Mouse (Mus musculus): Measurements from ENCODE around the gene 1700016D06Rik. TPM values are rescaled to one million over a fixed set of nuclear protein-coding genes. Genes with fewer than 3 reads are reported as not detected.
"Not testable (repeated sequence)": the region's sequence is repeated elsewhere in the genome, so short reads cannot be mapped to it uniquely, and the experiment has no call there.

Gene 1700016D06Rik
- polyA plus RNA-seq, 1 experiment from 2014 or later, result 0.22 TPM

DNA sequence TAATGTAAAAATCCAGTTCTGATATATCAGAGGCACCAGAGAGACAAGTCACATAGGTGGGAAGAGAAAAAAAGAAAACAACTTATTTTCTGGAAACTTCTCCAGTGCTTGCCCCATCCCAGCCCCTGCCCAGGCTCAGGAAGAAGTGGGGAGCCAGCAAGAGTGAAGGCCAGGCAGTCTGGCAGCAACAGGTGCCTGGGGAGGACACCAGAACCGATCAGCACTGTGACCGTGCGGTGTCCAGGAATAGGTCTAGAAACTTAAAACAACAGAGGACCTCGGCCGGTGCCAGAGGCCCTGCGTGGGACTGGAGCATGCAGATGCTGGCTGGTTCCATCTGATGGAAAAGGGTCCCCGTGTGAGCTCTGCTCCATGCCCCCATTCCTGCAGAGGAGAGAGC is 3.4 kb downstream of the 1700016D06Rik start:
- DNase-seq (ENCODE audit: low spot score), result no peak
- H3K4me3 ChIP-seq, result no peak overlapping the region
- H3K9me3 ChIP-seq, result no peaks in the 10 kb centered on the region
- peaks cover 7% of the 10 kb centered on the region for H3K4me1 ChIP-seq (replicated peaks)
- H3K36me3 ChIP-seq, result no peaks in the 10 kb centered on the region
- no peak overlapping the region for H3K27ac ChIP-seq
- peaks cover 7% of the 10 kb centered on the region; the same call in 1 of the 2 replicates for H3K27me3 ChIP-seq (ENCODE audit: insufficient read depth, poor library complexity, severe bottlenecking)
- 94% methylated on average over 7 of the region's 7 CpGs for WGBS

DNA sequence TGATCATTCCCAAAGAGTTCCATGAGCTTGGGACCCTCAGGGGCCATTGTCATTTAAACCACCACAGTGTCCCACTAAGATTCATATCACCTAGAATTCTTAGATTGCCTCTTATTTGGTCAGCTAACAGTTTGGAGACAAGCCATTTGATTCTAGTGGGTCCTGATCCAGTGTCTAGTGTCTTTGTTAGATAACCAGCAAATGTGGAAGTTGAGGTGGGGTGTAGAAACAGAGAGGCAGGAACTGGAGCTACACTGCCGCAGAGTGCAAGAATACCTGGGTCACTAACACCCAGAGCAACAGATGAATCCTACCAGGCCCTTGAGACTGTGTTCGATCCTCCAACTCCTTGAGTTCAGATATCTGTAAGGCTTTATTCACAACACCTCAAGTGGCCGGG is 4.7 kb downstream of the 1700016D06Rik start:
- no peak for DNase-seq (ENCODE audit: low spot score)
- no peak overlapping the region for H3K4me3 ChIP-seq
- WGBS, result 86% methylated on average over 3 of the region's 3 CpGs
- peaks cover 7% of the 10 kb centered on the region; the same call in 1 of the 2 replicates for H3K27me3 ChIP-seq (ENCODE audit: insufficient read depth, poor library complexity, severe bottlenecking)
- H3K36me3 ChIP-seq, result no peaks in the 10 kb centered on the region
- H3K27ac ChIP-seq, result no peak overlapping the region
- H3K4me1 ChIP-seq (replicated peaks), result peaks cover 7% of the 10 kb centered on the region
- H3K9me3 ChIP-seq, result no peaks in the 10 kb centered on the region

DNA sequence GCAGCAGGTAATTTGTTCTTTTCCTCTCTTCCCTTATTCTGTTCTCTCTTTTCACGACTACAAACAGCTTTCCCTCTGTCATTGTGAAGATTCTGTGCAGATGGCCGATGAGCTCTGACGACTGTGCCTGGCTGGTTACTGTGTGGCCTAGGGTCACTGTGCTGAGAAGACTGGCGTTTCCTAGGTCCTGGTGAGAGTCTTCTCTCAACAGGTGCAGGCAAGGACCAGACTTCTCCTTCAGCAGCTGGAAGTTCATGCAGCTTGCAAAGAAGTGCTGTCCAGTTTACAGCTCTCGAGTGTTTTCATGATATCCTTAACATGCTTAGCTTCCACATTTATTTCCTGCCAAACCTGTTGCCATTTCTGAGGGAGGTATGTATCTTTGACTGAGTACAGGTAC is 6.9 kb downstream of the 1700016D06Rik start:
- Histone ChIP-seq H3K27ac (no peak overlapping the region), H3K27me3 (ENCODE audit: insufficient read depth, poor library complexity, severe bottlenecking) (no peaks in the 10 kb centered on the region), H3K4me1 (replicated peaks) (no peaks in the 10 kb centered on the region), H3K4me3 (no peak overlapping the region), H3K36me3 (no peaks in the 10 kb centered on the region), H3K9me3 (no peaks in the 10 kb centered on the region)
- 79% methylated on average over 5 of the region's 5 CpGs for WGBS
- no peak for DNase-seq (ENCODE audit: low spot score)

GRCm38 (mm10) chr8:11692455-11692854 is 8.4 kb downstream of the 1700016D06Rik start:
- no peak for DNase-seq (ENCODE audit: low spot score)
- H3K36me3 ChIP-seq, result no peaks in the 10 kb centered on the region
- no peaks in the 10 kb centered on the region for H3K27me3 ChIP-seq (ENCODE audit: insufficient read depth, poor library complexity, severe bottlenecking)
- H3K27ac ChIP-seq, result no peak overlapping the region
- 74% methylated on average over 1 of the region's 1 CpGs for WGBS
- H3K9me3 ChIP-seq, result no peaks in the 10 kb centered on the region
- H3K4me3 ChIP-seq, result no peak overlapping the region
- H3K4me1 ChIP-seq (replicated peaks), result no peaks in the 10 kb centered on the region

DNA sequence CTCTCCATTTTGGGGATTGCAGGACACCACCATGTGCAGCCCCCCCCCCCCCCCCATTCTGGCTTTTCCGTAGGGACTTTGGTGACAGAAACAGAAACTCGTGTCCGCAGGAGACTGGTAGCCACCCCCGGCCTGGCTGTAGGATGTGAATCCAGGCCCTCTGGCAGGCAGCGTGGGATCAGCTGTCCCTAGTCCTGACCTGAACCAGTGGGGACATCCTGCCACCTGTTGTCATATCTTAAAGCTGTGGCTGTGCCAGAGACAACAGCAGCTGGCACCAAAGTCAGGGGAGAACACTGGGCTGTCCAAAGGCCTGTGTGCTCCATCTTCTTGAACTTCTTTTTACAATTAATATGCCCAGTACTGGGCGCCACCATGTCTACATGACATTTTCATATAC is 9.1 kb downstream of the 1700016D06Rik start:
- 87% methylated on average over 6 of the region's 6 CpGs for WGBS
- H3K27ac ChIP-seq, result no peak overlapping the region
- no peaks in the 10 kb centered on the region for H3K4me1 ChIP-seq (replicated peaks)
- H3K9me3 ChIP-seq, result no peaks in the 10 kb centered on the region
- no peak for DNase-seq (ENCODE audit: low spot score)
- no peaks in the 10 kb centered on the region for H3K36me3 ChIP-seq
- H3K27me3 ChIP-seq (ENCODE audit: insufficient read depth, poor library complexity, severe bottlenecking), result no peaks in the 10 kb centered on the region
- H3K4me3 ChIP-seq, result no peak overlapping the region

DNA sequence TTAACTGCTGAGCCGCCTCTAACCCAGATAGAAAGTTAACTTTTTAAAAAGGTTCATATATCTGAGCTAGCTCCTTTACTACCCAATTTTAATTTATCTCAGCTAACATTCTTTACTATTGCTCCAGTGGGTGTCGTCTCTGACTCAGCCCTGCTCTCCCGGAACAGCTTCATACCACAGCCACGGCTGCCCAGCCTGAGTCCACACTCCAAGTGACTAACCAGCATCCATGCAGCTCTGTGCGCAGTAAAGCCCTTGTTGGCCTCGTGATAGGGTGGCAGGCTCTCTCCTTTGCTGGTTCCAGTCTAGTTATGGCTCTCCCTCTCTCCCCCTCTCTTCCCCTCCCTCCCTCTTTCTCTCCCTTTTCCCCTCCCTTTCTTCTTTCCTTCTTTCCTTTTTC is 9.6 kb downstream of the 1700016D06Rik start:
- Histone ChIP-seq H3K27me3 (ENCODE audit: insufficient read depth, poor library complexity, severe bottlenecking) (no peaks in the 10 kb centered on the region), H3K36me3 (no peaks in the 10 kb centered on the region), H3K4me3 (no peak overlapping the region), H3K4me1 (replicated peaks) (no peaks in the 10 kb centered on the region), H3K9me3 (no peaks in the 10 kb centered on the region), H3K27ac (no peak overlapping the region)
- DNase-seq (ENCODE audit: low spot score), result no peak
- 92% methylated on average over 6 of the region's 6 CpGs for WGBS

DNA sequence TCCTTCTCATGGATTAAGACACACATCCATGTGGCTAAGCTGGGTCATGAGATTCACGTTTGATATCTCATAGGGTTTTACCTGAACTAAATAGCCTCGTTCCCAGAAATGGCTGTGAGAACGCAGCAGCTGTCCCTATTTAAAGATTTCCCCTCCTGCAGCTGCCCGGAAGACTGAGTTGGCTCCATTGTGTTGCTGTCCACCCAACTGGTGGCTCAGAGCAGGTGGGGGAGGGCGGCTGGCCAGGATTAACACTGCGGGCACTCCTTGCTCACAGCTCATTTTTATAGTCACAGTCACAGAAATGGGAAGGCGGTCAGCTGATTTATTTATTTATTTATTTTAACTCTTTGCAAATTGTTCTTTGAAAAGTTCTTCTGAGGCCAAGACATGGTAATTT is 10.9 kb downstream of the 1700016D06Rik start:
- Histone ChIP-seq H3K27me3 (ENCODE audit: insufficient read depth, poor library complexity, severe bottlenecking) (no peaks in the 10 kb centered on the region), H3K36me3 (no peaks in the 10 kb centered on the region), H3K4me1 (replicated peaks) (no peaks in the 10 kb centered on the region), H3K9me3 (no peaks in the 10 kb centered on the region), H3K4me3 (no peak overlapping the region), H3K27ac (no peak overlapping the region)
- WGBS, result 70% methylated on average over 7 of the region's 7 CpGs
- DNase-seq (ENCODE audit: low spot score), result no peak

DNA sequence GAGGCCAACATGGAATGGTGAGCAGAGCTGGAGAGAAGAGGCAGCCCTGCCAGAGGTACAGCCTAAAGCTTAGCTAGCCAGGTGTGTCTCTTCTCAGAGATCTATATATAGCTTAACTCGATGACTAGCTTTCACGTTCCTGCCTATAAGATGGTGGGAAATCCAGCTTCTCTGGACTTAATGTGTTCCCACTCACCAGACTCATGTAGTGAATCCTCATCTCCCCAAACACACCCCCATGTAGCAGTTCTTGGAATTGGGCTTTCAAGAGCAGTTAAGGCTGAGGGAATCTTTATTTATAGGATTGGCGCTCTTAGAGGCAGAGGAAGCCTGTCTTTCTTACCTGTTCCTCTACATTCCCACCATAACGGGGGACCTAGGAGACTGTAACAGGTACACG is 13.6 kb downstream of the 1700016D06Rik start:
- H3K36me3 ChIP-seq, result no peaks in the 10 kb centered on the region
- no peak overlapping the region for H3K4me3 ChIP-seq
- H3K9me3 ChIP-seq, result no peaks in the 10 kb centered on the region
- H3K27ac ChIP-seq, result no peak overlapping the region
- H3K27me3 ChIP-seq (ENCODE audit: insufficient read depth, poor library complexity, severe bottlenecking), result no peaks in the 10 kb centered on the region
- DNase-seq (ENCODE audit: low spot score), result no peak
- H3K4me1 ChIP-seq (replicated peaks), result no peaks in the 10 kb centered on the region
- 90% methylated on average over 5 of the region's 5 CpGs for WGBS

DNA sequence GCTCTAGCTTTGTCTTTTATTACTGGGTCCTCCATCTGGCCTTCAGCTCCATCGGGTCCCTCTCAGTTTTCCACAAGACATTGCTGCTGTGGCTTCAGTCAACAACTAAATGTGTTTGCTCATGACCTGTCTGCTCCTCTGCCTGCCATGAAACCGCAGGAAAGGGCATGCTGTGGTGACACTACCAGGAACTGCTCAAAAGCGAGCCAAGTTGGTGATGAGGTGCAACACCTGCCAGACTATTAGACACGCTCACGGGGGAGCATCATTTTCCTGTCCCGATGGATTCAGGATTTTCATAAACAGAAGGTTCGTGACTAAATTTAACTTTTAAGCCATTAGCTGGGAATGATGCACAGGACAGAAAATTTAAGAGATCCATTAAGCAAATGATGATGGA is 16.3 kb downstream of the 1700016D06Rik start:
- no peak for DNase-seq (ENCODE audit: low spot score)
- Histone ChIP-seq H3K27me3 (ENCODE audit: insufficient read depth, poor library complexity, severe bottlenecking) (no peaks in the 10 kb centered on the region), H3K36me3 (no peaks in the 10 kb centered on the region), H3K4me1 (replicated peaks) (no peaks in the 10 kb centered on the region), H3K9me3 (no peaks in the 10 kb centered on the region), H3K4me3 (no peak overlapping the region), H3K27ac (no peak overlapping the region)
- WGBS, result 88% methylated on average over 7 of the region's 7 CpGs

DNA sequence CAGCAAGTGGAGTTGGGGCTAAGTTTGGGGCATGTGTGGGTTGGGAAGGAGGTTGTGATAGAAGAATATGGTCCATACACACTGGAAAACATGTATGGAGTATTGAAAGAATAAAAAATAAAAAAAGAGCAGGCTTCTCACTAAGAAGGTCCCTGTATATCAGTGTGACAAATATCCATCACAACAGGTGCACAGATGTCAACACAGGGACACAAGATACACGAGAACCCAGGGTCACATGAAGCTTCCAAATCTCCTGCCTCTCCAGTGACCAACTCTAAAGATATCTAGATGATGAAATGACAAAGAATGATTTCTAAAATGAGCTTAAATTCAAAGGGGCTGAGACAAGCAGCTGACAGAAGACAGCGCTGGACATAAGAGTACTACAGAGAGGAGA is 32.6 kb downstream of the 1700016D06Rik start:
- 85% methylated on average over 2 of the region's 2 CpGs for WGBS
- DNase-seq (ENCODE audit: low spot score), result no peak

DNA sequence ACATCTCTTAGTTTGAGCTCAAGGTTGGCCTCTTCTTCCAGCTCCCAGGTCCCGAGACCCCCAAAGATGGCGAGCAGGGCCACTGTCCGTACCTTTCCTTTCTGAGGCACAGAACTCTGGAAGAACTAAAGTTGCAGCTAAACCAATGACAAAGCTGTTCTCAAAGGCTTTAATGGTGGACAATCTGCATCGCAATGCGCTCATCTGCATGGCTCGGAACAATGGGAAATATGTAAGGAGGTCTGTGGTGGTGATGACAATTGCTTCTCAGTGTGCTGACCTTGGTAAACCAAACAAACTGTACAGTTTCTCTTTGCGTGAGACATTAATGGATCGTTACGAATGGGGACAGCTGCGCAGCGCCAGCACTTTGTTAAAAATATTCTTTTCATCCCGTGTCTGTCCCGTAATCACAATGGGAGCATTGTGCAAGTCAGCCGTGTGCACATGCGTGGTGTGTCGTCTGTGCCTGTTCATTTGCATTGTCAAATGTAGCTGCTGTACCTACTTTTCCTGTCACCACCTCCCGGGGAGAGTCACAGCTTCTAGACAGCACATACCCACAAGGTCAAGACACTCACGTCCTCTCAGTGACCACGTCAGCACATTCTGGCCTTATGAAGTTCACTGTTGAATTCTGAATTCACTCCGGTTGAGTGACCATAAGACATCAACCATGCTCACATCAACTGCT is 34.7 kb downstream of the 1700016D06Rik start:
- H3K9me3 ChIP-seq; H3K36me3 ChIP-seq; H3K4me1 ChIP-seq (replicated peaks); H3K27me3 ChIP-seq (ENCODE audit: insufficient read depth, poor library complexity, severe bottlenecking); H3K4me3 ChIP-seq; H3K27ac ChIP-seq; DNase-seq (ENCODE audit: low spot score): not testable (repeated sequence)
- WGBS, result 86% methylated on average over 20 of the region's 20 CpGs

More for the DNA sequence above, 32.6 kb downstream of the 1700016D06Rik start:
- Histone ChIP-seq H3K27ac (no peak overlapping the region), H3K9me3 (no peaks in the 10 kb centered on the region), H3K4me3 (no peak overlapping the region), H3K4me1 (replicated peaks) (0 out of 2 replicates have a peak, but pooled peaks cover 3% of the 10 kb centered on the region), H3K36me3 (no peaks in the 10 kb centered on the region), H3K27me3 (ENCODE audit: insufficient read depth, poor library complexity, severe bottlenecking) (no peaks in the 10 kb centered on the region)

DNA sequence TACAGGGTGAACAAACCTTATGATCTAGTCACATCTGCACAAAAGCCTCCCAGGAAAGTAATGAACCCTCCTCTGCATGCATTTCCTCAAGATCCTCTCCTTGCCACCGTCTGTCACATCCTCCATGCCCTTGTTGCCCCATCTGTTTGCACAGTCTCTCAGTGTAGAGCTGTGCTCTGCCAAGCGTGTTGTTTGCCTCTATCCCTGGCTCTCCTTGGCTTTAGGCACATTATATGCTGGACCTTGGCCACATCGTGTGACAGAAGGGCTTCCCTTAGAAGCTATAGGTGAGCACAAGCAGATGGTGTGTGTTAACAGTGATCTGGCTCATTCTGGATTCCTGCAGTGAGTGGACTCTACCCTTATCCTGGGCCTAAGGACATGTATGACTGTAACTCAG is 38.9 kb downstream of the 1700016D06Rik start:
- Histone ChIP-seq H3K27ac (no peak overlapping the region), H3K4me3 (no peak overlapping the region), H3K9me3 (no peaks in the 10 kb centered on the region), H3K4me1 (replicated peaks) (peaks cover 11% of the 10 kb centered on the region), H3K36me3 (no peaks in the 10 kb centered on the region), H3K27me3 (ENCODE audit: insufficient read depth, poor library complexity, severe bottlenecking) (0 out of 2 replicates have a peak, but pooled peaks cover 8% of the 10 kb centered on the region)
- 84% methylated on average over 3 of the region's 3 CpGs for WGBS
- no peak for DNase-seq (ENCODE audit: low spot score)

- no peak overlapping the region for H3K4me3 ChIP-seq
- H3K27ac ChIP-seq, result no peak overlapping the region
- no peaks in the 10 kb centered on the region for H3K9me3 ChIP-seq
- no peaks in the 10 kb centered on the region for H3K36me3 ChIP-seq
- no peaks in the 10 kb centered on the region for H3K27me3 ChIP-seq (ENCODE audit: insufficient read depth, poor library complexity, severe bottlenecking)
- WGBS, result 95% methylated on average over 5 of the region's 5 CpGs
- peaks cover 10% of the 10 kb centered on the region; the same call in 1 of the 2 replicates for H3K4me1 ChIP-seq (replicated peaks)
- DNase-seq (ENCODE audit: low spot score), result no peak
These were observed 50.8 kb downstream of the 1700016D06Rik start for GRCm38 (mm10) chr8:11650021-11650420.

GRCm38 (mm10) chr8:11643123-11643522 is 57.7 kb downstream of the 1700016D06Rik start:
- 95% methylated on average over 2 of the region's 2 CpGs for WGBS
- Histone ChIP-seq H3K27me3 (ENCODE audit: insufficient read depth, poor library complexity, severe bottlenecking) (no peaks in the 10 kb centered on the region), H3K4me3 (no peak overlapping the region), H3K9me3 (0 out of 2 replicates have a peak, but pooled peaks cover 6% of the 10 kb centered on the region), H3K36me3 (peaks cover 31% of the 10 kb centered on the region), H3K4me1 (replicated peaks) (peaks cover 10% of the 10 kb centered on the region; the same call in 1 of the 2 replicates), H3K27ac (no peak overlapping the region)
- DNase-seq (ENCODE audit: low spot score), result no peak

Measured in hindbrain, embryonic 10.5 days (tissue).